Mouse (Mus musculus) ovary, postnatal 36 days (tissue): ENCODE data around the gene Rcn3.
"Not testable (repeated sequence)": the region's sequence is repeated elsewhere in the genome, so short reads cannot be mapped to it uniquely, and the experiment has no call there.

Source experiments
- DNase-seq: peaks from one replicate; pipeline ENCODE4 v3.0.0; 2022; ENCODE audit warnings: low spot score, mixed read lengths

Gene Rcn3

DNA sequence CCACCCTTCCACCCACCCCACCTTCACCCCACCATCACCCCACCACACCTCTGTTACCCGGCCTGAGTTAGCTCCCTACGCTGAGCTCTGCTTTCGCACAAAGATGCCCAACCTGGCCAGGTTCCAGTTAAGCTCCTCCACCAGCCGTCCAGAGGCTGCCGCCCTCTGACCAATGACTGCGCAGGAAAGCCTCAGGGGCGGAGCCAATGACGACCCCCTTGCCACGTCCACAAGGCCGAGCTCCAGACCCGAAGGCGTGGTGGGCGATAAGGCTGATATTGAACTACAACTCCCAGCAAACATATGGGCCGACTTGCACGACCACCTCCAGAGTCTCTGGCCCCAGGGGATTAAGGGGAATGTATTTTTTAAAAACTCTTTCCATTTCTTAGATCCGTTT, at the start of gene Rcn3:
Rcn3 (minus strand) TSS at position 174 of the 400 bp plus-strand sequence.
- peak; percentile 90 for DNase-seq

DNA sequence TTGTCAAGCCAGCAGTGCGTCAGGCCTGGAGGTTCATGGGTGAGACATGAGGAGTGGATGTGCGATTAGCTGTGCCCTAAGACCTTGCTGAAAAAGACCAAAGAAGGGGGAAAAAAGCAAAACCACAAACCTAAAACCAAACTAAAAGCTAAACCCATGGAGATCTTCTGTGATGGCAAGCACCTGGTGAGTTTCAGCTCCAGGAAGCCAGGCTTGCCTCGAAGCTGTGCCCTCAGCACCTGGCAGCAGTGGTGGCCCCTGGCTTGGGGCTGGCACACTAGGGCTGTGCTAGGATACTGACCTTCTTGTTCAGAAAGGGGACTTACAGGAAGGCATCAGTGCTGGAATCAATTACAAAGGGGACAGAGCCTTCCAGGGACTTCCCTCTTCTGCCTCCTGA, 49.3 kb upstream of the Rcn3 start:
- no peak for DNase-seq

GRCm38 (mm10) chr7:45139904-45140723, 48.1 kb upstream of the Rcn3 start:
- DNase-seq: no peak

DNA sequence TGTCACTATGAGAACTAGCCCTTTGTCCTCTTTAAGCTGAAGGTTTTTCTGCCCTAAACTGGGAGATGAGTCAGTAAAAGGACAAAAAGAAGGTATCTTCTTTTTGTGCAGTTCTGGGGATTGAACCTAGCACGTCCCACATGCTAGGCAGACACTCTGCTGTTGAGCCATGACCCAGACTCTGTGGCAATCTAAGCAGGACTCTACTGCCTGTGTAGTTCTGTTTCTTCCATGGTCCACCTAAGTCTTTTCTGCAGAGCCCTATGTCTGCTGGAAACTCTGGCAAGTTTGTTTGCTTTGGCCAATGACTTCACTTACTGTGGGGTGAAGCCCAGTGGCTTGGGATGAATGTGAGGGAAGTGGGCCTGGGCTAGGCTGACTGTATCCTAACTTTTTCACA, 46.4 kb upstream of the Rcn3 start:
- no peak for DNase-seq

- DNase-seq: no peak
Observed at GRCm38 (mm10) chr7:45137171-45138006, 45.4 kb upstream of the Rcn3 start.

DNA sequence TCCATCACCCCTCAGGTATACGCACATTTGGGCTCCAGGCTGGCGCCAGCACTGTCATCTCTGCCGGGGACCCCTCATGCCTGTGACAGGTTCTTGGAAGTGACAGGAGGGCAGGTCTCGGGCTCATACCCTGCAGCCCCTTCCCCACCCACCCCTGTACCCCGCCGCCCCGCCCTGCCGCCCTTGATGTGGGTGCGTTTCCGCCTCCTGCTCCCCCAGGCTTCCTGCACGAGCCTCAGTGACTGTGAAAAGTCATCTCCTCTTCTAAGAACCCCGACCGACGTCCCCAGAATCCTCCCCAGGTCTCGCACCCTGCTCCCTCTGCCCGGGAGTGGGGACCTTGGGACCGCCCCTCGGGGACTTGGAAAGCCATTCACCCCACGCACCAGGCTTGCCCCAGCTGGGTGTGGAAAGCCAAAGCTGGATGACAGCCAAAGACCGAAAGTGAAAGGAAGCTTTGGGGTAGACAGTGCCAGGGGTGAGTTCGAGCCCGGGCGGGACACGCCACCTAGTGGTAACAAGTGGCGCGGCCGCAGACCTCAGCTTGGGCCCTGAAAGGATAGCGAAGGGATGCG, 44.1 kb upstream of the Rcn3 start, which contains the start of the genes Gm45713 and Flt3l:
Gm45713 (minus strand) TSS at position 239 of the 575 bp plus-strand sequence.
Flt3l (minus strand) TSS at position 440 of the 575 bp plus-strand sequence.
- peak; percentile 87 for DNase-seq

GRCm38 (mm10) chr7:45135370-45135769, 43.3 kb upstream of the Rcn3 start:
- no peak for DNase-seq

GRCm38 (mm10) chr7:45134544-45135026, 42.6 kb upstream of the Rcn3 start:
- DNase-seq: no peak

GRCm38 (mm10) chr7:45133446-45134159, 41.6 kb upstream of the Rcn3 start:
- no peak for DNase-seq

DNA sequence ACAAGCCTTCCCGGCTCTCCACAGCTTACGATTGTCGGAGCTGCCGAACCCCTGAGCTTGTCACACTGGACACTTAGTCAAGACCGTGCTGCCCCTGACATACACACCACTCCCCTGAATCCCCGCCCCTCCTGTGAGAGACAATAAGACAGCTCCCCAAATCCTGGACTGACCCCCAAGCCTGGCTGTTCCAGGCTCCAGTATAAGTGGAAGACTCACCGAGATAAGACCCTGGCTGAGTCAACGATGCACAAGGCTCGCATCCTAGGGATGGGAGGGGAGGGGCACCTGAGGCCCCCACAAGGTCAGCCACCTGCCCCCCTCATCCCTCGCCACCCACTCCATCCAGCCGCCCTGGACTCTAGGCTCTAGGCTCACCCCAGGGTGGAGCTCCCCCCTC, 39.8 kb upstream of the Rcn3 start:
- DNase-seq: no peak

DNA sequence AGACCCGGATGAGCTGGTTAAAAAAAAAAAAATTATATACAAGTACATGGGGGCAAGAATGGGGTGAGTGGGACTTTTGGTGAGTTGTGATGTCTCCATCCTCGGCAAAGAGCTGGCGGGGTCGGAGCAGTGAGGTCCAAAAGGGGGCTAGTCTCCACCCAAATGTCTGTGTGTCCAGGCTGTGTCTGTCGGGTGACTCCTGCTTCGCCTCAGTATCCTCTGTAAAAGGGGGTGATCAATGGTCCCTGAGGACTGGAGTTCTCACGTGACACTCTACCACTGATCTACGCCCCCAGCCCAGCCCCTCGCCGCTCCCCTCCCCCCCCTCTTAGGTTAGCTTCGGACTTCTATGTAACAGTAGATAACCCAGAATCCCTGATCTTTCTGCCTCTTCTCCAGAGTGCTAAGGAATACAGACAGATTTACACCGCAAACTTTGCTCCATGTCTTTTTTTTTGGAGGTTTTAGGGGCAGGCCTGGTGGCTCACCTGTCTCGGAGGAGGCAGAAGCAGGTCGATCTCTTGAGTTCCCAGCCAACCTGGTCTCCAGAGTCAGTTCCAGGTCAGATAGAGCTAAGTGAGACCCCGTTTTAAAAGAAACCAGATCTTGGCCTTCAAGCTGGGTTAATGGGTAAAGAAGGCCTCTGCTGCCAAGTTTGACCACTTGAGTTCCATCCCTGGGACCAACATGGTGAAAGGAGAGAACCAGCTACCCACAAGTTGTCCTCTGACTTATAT, 37.9 kb upstream of the Rcn3 start:
- DNase-seq: no peak

GRCm38 (mm10) chr7:45129318-45129717, 37.3 kb upstream of the Rcn3 start:
- DNase-seq: no peak

DNA sequence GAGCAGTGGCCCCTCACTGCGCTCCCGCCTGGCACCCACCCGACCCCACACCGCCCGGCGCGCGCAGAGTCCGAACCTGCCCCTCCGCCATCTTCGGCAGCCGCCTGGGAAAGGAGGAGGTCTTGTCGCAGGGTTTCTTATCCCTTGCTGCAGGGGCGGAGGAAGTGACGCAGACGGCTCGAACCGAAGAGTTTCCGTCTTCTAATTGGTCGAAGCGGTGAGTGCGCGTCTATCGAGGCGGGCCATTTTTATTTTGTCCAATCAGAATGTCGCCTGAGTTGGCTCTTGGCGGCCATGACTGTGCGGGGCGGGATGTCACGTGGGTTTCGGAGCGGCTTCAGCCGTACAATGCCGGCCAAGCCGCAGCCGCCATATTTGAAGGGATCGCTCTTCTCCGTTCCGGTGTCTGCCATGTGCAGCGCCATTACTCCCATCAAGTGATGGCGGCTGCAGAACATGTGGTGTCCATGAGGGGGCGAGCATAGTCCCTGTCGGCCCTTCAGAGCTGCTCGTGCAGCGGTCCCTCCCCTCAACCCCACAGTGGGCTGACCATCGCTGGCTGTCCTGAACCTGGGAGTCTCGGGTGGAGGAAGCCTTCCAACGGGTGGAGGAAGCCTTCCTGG, 36.7 kb upstream of the Rcn3 start, which contains the start of gene Rpl13a:
Rpl13a (minus strand) TSS at position 138 of the 623 bp plus-strand sequence.
- peak; percentile 97 for DNase-seq

DNA sequence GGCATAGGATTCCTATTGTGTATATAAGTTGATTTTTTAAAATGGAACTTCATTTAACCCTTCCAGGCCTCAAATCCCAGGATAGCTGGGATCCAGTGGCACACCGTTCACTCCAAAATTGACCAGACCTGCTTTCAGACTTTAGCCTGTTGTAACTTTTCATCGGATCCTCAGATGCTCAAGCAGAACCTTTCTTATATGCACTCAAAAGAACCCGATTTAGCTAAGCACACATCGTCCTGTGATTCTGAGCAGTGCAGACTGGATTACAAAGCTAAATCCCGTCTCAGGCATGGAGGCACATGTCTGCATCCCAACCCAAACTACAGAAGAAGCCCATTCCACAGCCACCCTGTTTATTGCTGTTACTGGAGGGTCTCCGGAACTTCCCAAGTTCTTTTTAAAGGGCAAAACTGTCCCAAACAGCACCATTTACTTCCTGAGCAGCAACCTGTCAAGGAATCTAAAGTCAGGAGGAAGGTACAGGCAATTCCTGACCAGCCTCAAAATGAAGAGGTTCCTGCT, 35.7 kb upstream of the Rcn3 start:
- no peak for DNase-seq

DNA sequence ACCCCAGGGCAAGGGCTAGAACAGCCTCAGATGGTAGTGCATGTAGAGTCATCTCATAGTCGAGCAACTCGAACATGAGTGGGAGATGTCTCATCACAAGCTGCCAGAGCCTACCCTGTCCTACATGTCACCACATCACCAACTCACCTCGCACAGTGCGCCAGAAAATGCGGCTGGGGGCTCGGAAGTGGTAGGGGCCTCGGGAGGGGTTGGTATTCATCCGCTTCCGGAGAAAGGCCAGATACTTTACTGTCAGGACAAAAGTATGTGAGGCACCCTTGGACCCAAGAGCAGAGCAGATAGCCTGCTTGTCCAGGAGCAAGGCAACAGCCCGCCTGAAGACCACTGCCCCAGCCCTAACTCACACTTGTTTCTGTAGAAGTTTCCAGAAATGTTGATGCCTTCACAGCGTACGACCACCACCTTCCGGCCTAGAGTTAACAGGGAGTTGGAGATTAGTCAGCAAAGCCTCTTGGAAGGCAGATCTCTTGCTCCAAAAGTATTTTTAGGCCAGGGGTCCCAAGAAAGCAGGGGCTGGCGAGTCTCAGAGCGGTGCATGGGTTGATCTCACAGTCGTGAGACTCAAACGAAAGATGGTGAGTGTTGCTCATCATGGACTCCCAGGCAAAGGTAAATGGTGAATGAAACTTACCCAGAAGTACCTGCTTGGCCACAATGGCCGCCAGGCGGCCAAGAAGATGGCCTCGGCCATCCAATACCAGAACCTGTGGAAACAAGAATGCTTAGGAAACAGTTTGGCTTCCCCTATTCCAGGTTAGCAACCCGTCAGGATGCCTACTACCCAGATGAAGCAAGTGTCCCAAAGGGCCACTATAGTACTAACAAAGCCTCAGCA, 35.1 kb upstream of the Rcn3 start:
- no peak for DNase-seq

DNA sequence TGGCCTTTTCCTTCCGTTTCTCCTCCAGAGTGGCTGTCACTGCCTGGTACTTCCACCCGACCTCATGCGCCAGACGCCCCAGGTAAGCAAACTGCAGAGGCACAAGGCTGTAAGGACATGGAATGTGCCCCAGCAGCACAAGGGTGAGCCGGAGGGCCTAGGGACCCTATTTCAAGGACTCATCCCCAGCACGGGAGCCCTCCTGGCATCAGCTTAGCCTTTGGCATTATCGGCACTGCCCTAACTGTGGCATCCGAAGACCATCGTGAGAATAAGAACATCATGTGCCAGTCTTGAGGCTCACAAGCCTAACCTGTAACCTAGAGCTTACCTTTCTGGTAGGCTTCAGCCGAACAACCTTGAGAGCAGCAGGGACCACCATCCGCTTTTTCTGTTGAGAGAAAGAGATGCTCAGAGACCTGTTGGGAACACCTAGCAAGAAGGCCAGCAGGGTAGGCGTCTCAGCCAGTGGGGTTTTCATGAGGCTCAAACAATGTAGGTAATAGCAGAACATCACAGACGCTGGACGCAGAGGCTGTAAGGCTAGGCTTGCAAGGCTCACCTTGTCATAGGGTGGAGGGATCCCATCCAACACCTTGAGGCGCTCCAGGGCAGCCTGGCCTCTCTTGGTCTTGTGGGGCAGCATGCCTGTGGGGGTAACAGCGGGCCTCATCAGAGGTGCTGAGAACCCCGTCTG, 34.3 kb upstream of the Rcn3 start:
- DNase-seq: no peak

GRCm38 (mm10) chr7:45125649-45126048, 33.6 kb upstream of the Rcn3 start:
- DNase-seq: not testable (repeated sequence)

DNA sequence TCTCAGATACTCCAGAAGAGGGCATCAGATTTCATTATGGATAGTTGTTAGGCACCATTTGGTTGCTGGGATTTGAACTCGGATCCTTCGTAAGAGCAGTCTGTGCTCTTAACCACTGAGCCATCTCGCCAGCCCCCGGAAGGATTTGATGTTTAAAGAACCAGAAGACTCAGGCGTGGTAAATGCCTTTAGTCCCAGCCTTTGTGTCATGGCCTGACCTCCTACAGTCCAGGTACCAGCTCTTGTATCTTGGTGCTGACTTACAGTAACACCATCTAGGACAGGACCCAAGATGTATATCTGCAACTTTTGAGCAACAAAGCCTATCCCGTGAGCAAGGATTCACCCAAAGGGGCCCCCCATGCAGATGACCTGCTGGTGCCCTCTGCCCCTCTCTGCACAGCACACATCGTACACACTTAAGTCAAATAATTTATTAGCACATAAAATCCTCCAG, 33.2 kb upstream of the Rcn3 start:
- no peak for DNase-seq
